Mouse (Mus musculus) C2C12 (cell line): ENCODE measurements around the gene Nrg3.

Source experiments
- CTCF ChIP-seq: IDR thresholded peaks from one replicate; pipeline ENCODE4 v1.5.1; 2011; ENCODE audit not compliant: control insufficient read depth, insufficient read depth, insufficient read length
- FOSL1 ChIP-seq: IDR thresholded peaks from one replicate; pipeline ENCODE4 v1.8.0; 2011; ENCODE audit warnings: mild to moderate bottlenecking, low read length; ENCODE audit not compliant: poor library complexity, insufficient read depth, severe bottlenecking
- MAX ChIP-seq: IDR thresholded peaks from one replicate; pipeline ENCODE4 v1.6.1; 2011; ENCODE audit warnings: mild to moderate bottlenecking, control low read depth
- MYOD1 ChIP-seq: IDR thresholded peaks from one replicate; pipeline ENCODE4 v1.6.1; 2011; ENCODE audit warnings: low read depth; ENCODE audit not compliant: control insufficient read depth, insufficient read length
- MYOG ChIP-seq: IDR thresholded peaks from one replicate; pipeline ENCODE4 v1.6.1; 2011; ENCODE audit not compliant: control insufficient read depth, insufficient read length; ENCODE audit errors: extremely low read depth
- USF1 ChIP-seq: IDR thresholded peaks from one replicate; pipeline ENCODE4 v1.6.1; 2011; ENCODE audit warnings: low read depth, mild to moderate bottlenecking, control low read depth, moderate library complexity

GRCm38 (mm10) chr14:39106776-39107175 lies 366.1 kb downstream of the Nrg3 start:
- TF ChIP-seq CTCF (no peak), MYOG (no peak), MYOD1 (no peak), MAX (no peak), USF1 (no peak), FOSL1 (no peak)
